ENCODE assay signal across 25 mouse cellular contexts in the genomic region with DNA sequence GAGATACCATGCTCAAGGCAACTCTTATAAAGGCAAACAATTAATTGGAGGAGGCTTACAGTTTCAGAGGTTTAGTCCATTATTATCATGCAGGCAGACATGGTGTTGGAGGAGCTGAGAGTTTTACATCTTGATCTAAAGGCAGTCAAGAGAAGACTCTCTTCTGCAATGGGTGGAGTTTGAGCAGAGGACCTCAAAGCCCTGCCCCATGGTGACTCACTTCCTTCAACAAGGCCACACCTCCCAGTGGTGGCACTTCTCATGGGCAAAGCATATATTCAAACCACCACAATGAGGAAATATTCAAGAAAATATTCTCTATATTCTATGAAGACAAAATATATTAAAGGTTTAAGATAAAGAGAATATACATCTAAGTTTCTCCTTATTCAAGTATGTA.
DNase-seq lines count a peak whose midpoint lies in the region; ATAC-seq and TF ChIP-seq lines count a peak whose summit lies in the region.
"Had no signal": no experiment of that assay in that cellular context is flagged by ENCODE, and none has a peak within 500 bp of the region (broad histone marks: within the 10 kb centered on the region; RNA-seq: fewer than 3 reads in every experiment).

No protein-coding gene starts in this region.

- H3K27me3 ChIP-seq in CH12.LX (replicated peaks), result no peaks in the 10 kb centered on the region
- H3K27me3 ChIP-seq: embryonic facial prominence, embryonic 13.5 days; embryonic facial prominence, embryonic 15.5 days; forebrain, embryonic 13.5 days; forebrain, embryonic 15.5 days; Patski had no signal

- ATAC-seq in CD4-positive, CD25-positive, alpha-beta regulatory T cell, adult 4 months, result no peak
- ATAC-seq in erythroid progenitor cell, adult 5-6 weeks (replicated peaks; ENCODE audit: low FRiP score, poor library complexity, severe bottlenecking), result no peak
- ATAC-seq: activated CD4-positive, CD25-positive, alpha-beta regulatory T cell, adult 4 months; forebrain, embryonic 13.5 days; forebrain, embryonic 15.5 days; forebrain, postnatal 0 days; Patski had no signal

- peak; percentile 5 for DNase-seq in CD4-positive, CD25-positive, alpha-beta regulatory T cell, adult 2 months (ENCODE audit: low read depth, low spot score)
- peak; percentile 43 for DNase-seq in 3T3-L1 (ENCODE audit: low read depth, low spot score)
- DNase-seq in CH12.LX (ENCODE audit: extremely low read depth), result peak; percentile 15
- DNase-seq in adrenal gland, postnatal 4 days (ENCODE audit: low spot score in 2 of 2), result no peak
- DNase-seq: adrenal gland, adult 8-10 months; adrenal gland, postnatal 14 days; adrenal gland, postnatal 36 days; B cell, adult 2 months; cerebellum, adult 11 months; cerebellum, adult 18-20 months; cerebellum, adult 8-10 months; cerebellum, adult 9-11 months; cerebellum, postnatal 14 days; cerebellum, postnatal 36 days; embryo, embryonic 11 days; forebrain, postnatal 0 days had no signal

- no peak for TF ChIP-seq CTCF in CH12.LX (conservative IDR thresholded peaks at IDR 0.05 in 1 of 2, IDR thresholded peaks at IDR 0.05 in 1 of 2; ENCODE audit: low read depth in 2 of 2, low read length in 2 of 2)

- no peak overlapping the region for H3K9ac ChIP-seq in CH12.LX (ENCODE audit: insufficient read depth, low read depth)
- H3K9ac ChIP-seq: embryonic facial prominence, embryonic 13.5 days; embryonic facial prominence, embryonic 15.5 days; forebrain, embryonic 13.5 days; forebrain, embryonic 15.5 days; forebrain, postnatal 0 days had no signal

- no peak overlapping the region for H3K27ac ChIP-seq in CH12.LX (ENCODE audit: insufficient read depth, low read depth)
- H3K27ac ChIP-seq: embryonic facial prominence, embryonic 13.5 days; embryonic facial prominence, embryonic 15.5 days; forebrain, embryonic 13.5 days; forebrain, embryonic 15.5 days had no signal

- dilution Hi-C loops in CH12.LX (cut with MboI; ENCODE audit: extremely low pct_ligation_motif_present, extremely low pct_unique_long_range_greater_than_20kb, low sequenced_read_pairs), result no loop called here

- no peaks in the 10 kb centered on the region for H3K36me3 ChIP-seq in CH12.LX (replicated peaks in 1 of 2; ENCODE audit: control insufficient read depth in 1 of 2, insufficient read depth in 1 of 2, low read length in 1 of 2)
- H3K36me3 ChIP-seq: embryonic facial prominence, embryonic 13.5 days; embryonic facial prominence, embryonic 15.5 days; forebrain, embryonic 15.5 days had no signal

- H3K4me2 ChIP-seq in CH12.LX (ENCODE audit: insufficient read depth, low read depth, poor library complexity, severe bottlenecking), result no peak overlapping the region
- H3K4me2 ChIP-seq: embryonic facial prominence, embryonic 13.5 days; embryonic facial prominence, embryonic 15.5 days; forebrain, embryonic 13.5 days; forebrain, embryonic 15.5 days had no signal

- no peaks in the 10 kb centered on the region for H3K4me1 ChIP-seq in CH12.LX (ENCODE audit: control insufficient read depth in 1 of 2, insufficient read depth in 2 of 2)
- H3K4me1 ChIP-seq: embryonic facial prominence, embryonic 13.5 days; embryonic facial prominence, embryonic 15.5 days; forebrain, embryonic 13.5 days; forebrain, embryonic 15.5 days had no signal

- no peaks in the 10 kb centered on the region for H3K9me3 ChIP-seq in CH12.LX (replicated peaks; ENCODE audit: low read length)
- H3K9me3 ChIP-seq: embryonic facial prominence, embryonic 13.5 days; embryonic facial prominence, embryonic 15.5 days; forebrain, embryonic 13.5 days; forebrain, embryonic 15.5 days had no signal

- no peak for TF ChIP-seq RAD21 in CH12.LX (IDR thresholded peaks at IDR 0.05; ENCODE audit: low read depth, low read length)

- no peak for TF ChIP-seq POLR2A in CH12.LX (IDR thresholded peaks at IDR 0.05; ENCODE audit: low read depth, low read length)

- in situ Hi-C loops in CH12.LX (cut with MboI; ENCODE audit: low pct_ligation_motif_present, low pct_unique_long_range_greater_than_20kb, low sequenced_read_pairs), result no loop called here

- TF ChIP-seq EP300 in CH12.LX (IDR thresholded peaks at IDR 0.05; ENCODE audit: low read length), result no peak

- no peak overlapping the region for H3K4me3 ChIP-seq in CH12.LX (replicated peaks in 1 of 3; ENCODE audit: low read depth in 2 of 3, low read length in 2 of 3, poor library complexity in 1 of 3)
- H3K4me3 ChIP-seq: embryonic facial prominence, embryonic 13.5 days; embryonic facial prominence, embryonic 15.5 days; erythroblast, embryonic 14.5 days; forebrain, embryonic 13.5 days; forebrain, embryonic 15.5 days had no signal

- no peaks in the 10 kb centered on the region for H3K79me2 ChIP-seq in CH12.LX (replicated peaks; ENCODE audit: control insufficient read depth, extremely low read depth, insufficient read depth, poor library complexity, severe bottlenecking)

TF ChIP-seq in CH12.LX, 34 proteins besides CTCF, POLR2A, EP300 and RAD21:
- TF ChIP-seq ZNF384 (IDR thresholded peaks at IDR 0.05; ENCODE audit: low read depth, low read length) (no peak), KAT2A (IDR thresholded peaks at IDR 0.05; ENCODE audit: insufficient replicate concordance, low read length) (no peak), ZKSCAN1 (IDR thresholded peaks at IDR 0.05; ENCODE audit: borderline replicate concordance, low read depth, low read length) (no peak), TBP (conservative IDR thresholded peaks at IDR 0.05; ENCODE audit: low read depth, low read length) (no peak), CHD1 (IDR thresholded peaks at IDR 0.05; ENCODE audit: low read depth, low read length) (no peak), MAX (IDR thresholded peaks at IDR 0.05; ENCODE audit: low read length) (no peak)

Comparison
In these comparisons a context has a peak if more than half of its experiments do, and no peak if none do; other contexts are left out.
1. DNase-seq: peak in CD4-positive, CD25-positive, alpha-beta regulatory T cell, adult 2 months (single experiment), 3T3-L1 (single experiment) and CH12.LX (single experiment); none in adrenal gland, postnatal 4 days (0 of 2).